Mouse (Mus musculus): ENCODE results near the gene Kcnmb2. TPM values are rescaled to one million over a fixed set of nuclear protein-coding genes. Genes with fewer than 3 reads are reported as not detected.

Kcnmb2 gene
- polyA plus RNA-seq, 1 experiment from 2014 or later: 3.8 TPM

- Histone ChIP-seq H3K27ac (ENCODE audit: low read length) (no peak overlapping the region), H3K4me3 (ENCODE audit: low read depth, low read length) (no peak overlapping the region), H3K9ac (replicated peaks; ENCODE audit: low read depth) (no peak overlapping the region), H3K4me2 (replicated peaks; ENCODE audit: low read depth, low read length) (no peak overlapping the region), H3K4me1 (ENCODE audit: insufficient read depth, low read depth, low read length) (no peaks in the 10 kb centered on the region), H3K36me3 (ENCODE audit: insufficient read depth, low read length) (no peaks in the 10 kb centered on the region), H3K27me3 (replicated peaks; ENCODE audit: insufficient read depth, low read length) (no peaks in the 10 kb centered on the region), H3K9me3 (ENCODE audit: low read length) (no peaks in the 10 kb centered on the region)
- TF ChIP-seq CTCF (IDR thresholded peaks at IDR 0.05): no peak
- TF ChIP-seq EP300 (IDR thresholded peaks at IDR 0.05): no peak
- no peak for ATAC-seq
- DNase-seq (ENCODE audit: low spot score): no peak
- WGBS: 45% methylated on average over 3 of the region's 3 CpGs
These were observed 51.9 kb downstream of the Kcnmb2 start for GRCm38 (mm10) chr3:31954213-31954612.

- no peak overlapping the region for H3K4me3 ChIP-seq (ENCODE audit: low read depth, low read length)
- no peak for DNase-seq (ENCODE audit: low spot score)
These were observed 52.7 kb downstream of the Kcnmb2 start for GRCm38 (mm10) chr3:31955004-31955403.

GRCm38 (mm10) chr3:31959821-31960220 is 57.5 kb downstream of the Kcnmb2 start:
- Histone ChIP-seq H3K27ac (ENCODE audit: low read length) (no peak overlapping the region), H3K4me2 (replicated peaks; ENCODE audit: low read depth, low read length) (no peak overlapping the region), H3K4me3 (ENCODE audit: low read depth, low read length) (no peak overlapping the region), H3K9me3 (ENCODE audit: low read length) (no peaks in the 10 kb centered on the region), H3K36me3 (ENCODE audit: insufficient read depth, low read length) (no peaks in the 10 kb centered on the region), H3K4me1 (ENCODE audit: insufficient read depth, low read depth, low read length) (no peaks in the 10 kb centered on the region), H3K9ac (replicated peaks; ENCODE audit: low read depth) (no peak overlapping the region), H3K27me3 (replicated peaks; ENCODE audit: insufficient read depth, low read length) (no peaks in the 10 kb centered on the region)
- TF ChIP-seq CTCF (IDR thresholded peaks at IDR 0.05) (no peak), EP300 (IDR thresholded peaks at IDR 0.05) (no peak)
- WGBS: 66% methylated on average over 5 of the region's 5 CpGs
- ATAC-seq (no peak), DNase-seq (ENCODE audit: low spot score) (no peak)

More at GRCm38 (mm10) chr3:31955004-31955403, 52.7 kb downstream of the Kcnmb2 start:
- TF ChIP-seq EP300 (IDR thresholded peaks at IDR 0.05) (no peak), CTCF (IDR thresholded peaks at IDR 0.05) (no peak)
- no peaks in the 10 kb centered on the region for H3K4me1 ChIP-seq (ENCODE audit: insufficient read depth, low read depth, low read length)
- no peak overlapping the region for H3K4me2 ChIP-seq (replicated peaks; ENCODE audit: low read depth, low read length)
- no peak for ATAC-seq
- H3K9me3 ChIP-seq (ENCODE audit: low read length): no peaks in the 10 kb centered on the region
- 82% methylated on average over 2 of the region's 2 CpGs for WGBS
- no peaks in the 10 kb centered on the region for H3K36me3 ChIP-seq (ENCODE audit: insufficient read depth, low read length)
- H3K27me3 ChIP-seq (replicated peaks; ENCODE audit: insufficient read depth, low read length): no peaks in the 10 kb centered on the region
- H3K9ac ChIP-seq (replicated peaks; ENCODE audit: low read depth): no peak overlapping the region
- no peak overlapping the region for H3K27ac ChIP-seq (ENCODE audit: low read length)

- H3K4me1 ChIP-seq (ENCODE audit: insufficient read depth, low read depth, low read length): no peaks in the 10 kb centered on the region
- no peak overlapping the region for H3K9ac ChIP-seq (replicated peaks; ENCODE audit: low read depth)
- H3K36me3 ChIP-seq (ENCODE audit: insufficient read depth, low read length): no peaks in the 10 kb centered on the region
- 74% methylated on average over 3 of the region's 3 CpGs for WGBS
- no peak overlapping the region for H3K27ac ChIP-seq (ENCODE audit: low read length)
- DNase-seq (ENCODE audit: low spot score) (no peak), ATAC-seq (no peak)
- H3K4me3 ChIP-seq (ENCODE audit: low read depth, low read length): no peak overlapping the region
- H3K4me2 ChIP-seq (replicated peaks; ENCODE audit: low read depth, low read length): no peak overlapping the region
- no peaks in the 10 kb centered on the region for H3K9me3 ChIP-seq (ENCODE audit: low read length)
- no peaks in the 10 kb centered on the region for H3K27me3 ChIP-seq (replicated peaks; ENCODE audit: insufficient read depth, low read length)
- TF ChIP-seq CTCF (IDR thresholded peaks at IDR 0.05) (no peak), EP300 (IDR thresholded peaks at IDR 0.05) (no peak)
These were observed 58.9 kb downstream of the Kcnmb2 start for GRCm38 (mm10) chr3:31961175-31961574.

- WGBS: 92% methylated on average over 3 of the region's 3 CpGs
- no peaks in the 10 kb centered on the region for H3K4me1 ChIP-seq (ENCODE audit: insufficient read depth, low read depth, low read length)
- H3K36me3 ChIP-seq (ENCODE audit: insufficient read depth, low read length): no peaks in the 10 kb centered on the region
- H3K27ac ChIP-seq (ENCODE audit: low read length): no peak overlapping the region
- no peak overlapping the region for H3K9ac ChIP-seq (replicated peaks; ENCODE audit: low read depth)
- TF ChIP-seq CTCF (IDR thresholded peaks at IDR 0.05) (no peak), EP300 (IDR thresholded peaks at IDR 0.05) (no peak)
- DNase-seq (ENCODE audit: low spot score) (no peak), ATAC-seq (no peak)
- H3K9me3 ChIP-seq (ENCODE audit: low read length): no peaks in the 10 kb centered on the region
- no peak overlapping the region for H3K4me3 ChIP-seq (ENCODE audit: low read depth, low read length)
- no peak overlapping the region for H3K4me2 ChIP-seq (replicated peaks; ENCODE audit: low read depth, low read length)
- H3K27me3 ChIP-seq (replicated peaks; ENCODE audit: insufficient read depth, low read length): no peaks in the 10 kb centered on the region
These were observed 60.8 kb downstream of the Kcnmb2 start for GRCm38 (mm10) chr3:31963076-31963475.

GRCm38 (mm10) chr3:31979661-31980060 is 77.4 kb downstream of the Kcnmb2 start:
- ATAC-seq (no peak), DNase-seq (ENCODE audit: low spot score) (no peak)
- H3K4me2 ChIP-seq (replicated peaks; ENCODE audit: low read depth, low read length): no peak overlapping the region
- no peak overlapping the region for H3K27ac ChIP-seq (ENCODE audit: low read length)
- no peak overlapping the region for H3K4me3 ChIP-seq (ENCODE audit: low read depth, low read length)
- H3K4me1 ChIP-seq (ENCODE audit: insufficient read depth, low read depth, low read length): no peaks in the 10 kb centered on the region
- TF ChIP-seq CTCF (IDR thresholded peaks at IDR 0.05) (no peak), EP300 (IDR thresholded peaks at IDR 0.05) (no peak)
- 23% methylated on average over 3 of the region's 3 CpGs for WGBS
- H3K9me3 ChIP-seq (ENCODE audit: low read length): no peaks in the 10 kb centered on the region
- no peak overlapping the region for H3K9ac ChIP-seq (replicated peaks; ENCODE audit: low read depth)
- H3K27me3 ChIP-seq (replicated peaks; ENCODE audit: insufficient read depth, low read length): no peaks in the 10 kb centered on the region
- H3K36me3 ChIP-seq (ENCODE audit: insufficient read depth, low read length): no peaks in the 10 kb centered on the region

- Histone ChIP-seq H3K27ac (ENCODE audit: low read length) (no peak overlapping the region), H3K4me1 (ENCODE audit: insufficient read depth, low read depth, low read length) (no peaks in the 10 kb centered on the region), H3K36me3 (ENCODE audit: insufficient read depth, low read length) (no peaks in the 10 kb centered on the region), H3K9me3 (ENCODE audit: low read length) (no peaks in the 10 kb centered on the region), H3K4me3 (ENCODE audit: low read depth, low read length) (no peak overlapping the region), H3K9ac (replicated peaks; ENCODE audit: low read depth) (no peak overlapping the region), H3K4me2 (replicated peaks; ENCODE audit: low read depth, low read length) (no peak overlapping the region), H3K27me3 (replicated peaks; ENCODE audit: insufficient read depth, low read length) (no peaks in the 10 kb centered on the region)
- WGBS: 63% methylated on average over 5 of the region's 5 CpGs
- TF ChIP-seq CTCF (IDR thresholded peaks at IDR 0.05) (no peak), EP300 (IDR thresholded peaks at IDR 0.05) (no peak)
- ATAC-seq (no peak), DNase-seq (ENCODE audit: low spot score) (no peak)
These were observed 80.1 kb downstream of the Kcnmb2 start for GRCm38 (mm10) chr3:31982444-31982843.

Measured in lung, postnatal 0 days (tissue).